Mouse (Mus musculus) forelimb bud, embryonic 11.5 days (tissue): Measurements from ENCODE around the gene Pcbp2.

Source experiments
- DNase-seq: peaks from one replicate; pipeline ENCODE4 v3.0.0-alpha.2; 2012; ENCODE audit warnings: low read depth, low spot score

The Pcbp2 gene

GRCm38 (mm10) chr15:102463666-102464065, 6.7 kb upstream of the Pcbp2 start:
- peak; percentile 24 for DNase-seq

GRCm38 (mm10) chr15:102468675-102469370, 1.5 kb upstream of the Pcbp2 start:
- no peak for DNase-seq

GRCm38 (mm10) chr15:102470605-102471294, 411 bp downstream of the Pcbp2 start:
- DNase-seq = peak; percentile 74

DNA sequence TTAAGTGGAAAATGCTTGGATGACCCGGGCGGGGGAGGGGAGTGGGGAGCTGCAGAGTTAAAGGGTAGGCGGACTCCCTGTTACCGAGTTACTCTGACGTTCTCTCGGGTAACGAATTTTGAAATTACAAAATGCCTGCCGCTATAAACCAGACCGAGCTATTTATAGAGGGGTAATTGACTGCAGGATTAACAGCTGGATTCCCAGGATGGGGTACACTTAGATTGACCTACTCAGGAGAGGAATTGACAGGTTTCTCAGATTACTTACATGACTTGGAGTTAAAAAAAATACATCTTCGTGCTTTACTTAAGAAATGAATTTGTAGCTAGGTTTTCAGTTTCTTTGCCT, 931 bp downstream of the Pcbp2 start:
- no peak for DNase-seq

GRCm38 (mm10) chr15:102471727-102472126, 1.4 kb downstream of the Pcbp2 start:
- no peak for DNase-seq

- DNase-seq = no peak
These were observed 2.9 kb downstream of the Pcbp2 start for GRCm38 (mm10) chr15:102473246-102473645.

DNA sequence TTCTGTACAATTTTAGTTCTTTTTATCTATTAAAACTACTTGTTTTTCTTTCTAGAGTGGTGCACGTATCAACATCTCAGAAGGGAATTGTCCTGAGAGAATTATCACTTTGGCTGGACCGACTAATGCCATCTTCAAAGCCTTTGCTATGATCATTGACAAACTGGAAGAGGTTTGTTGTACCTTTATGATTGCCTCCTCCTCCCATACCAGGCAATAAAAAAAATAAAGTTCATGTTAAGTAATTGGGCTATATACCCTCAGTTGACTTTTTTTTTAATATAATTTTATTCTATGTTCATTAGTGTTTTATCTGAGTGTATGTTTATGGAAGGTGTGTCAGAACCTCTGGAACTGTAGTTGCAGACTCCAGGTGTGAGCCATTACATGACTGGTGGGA, 4.2 kb downstream of the Pcbp2 start:
- no peak for DNase-seq

GRCm38 (mm10) chr15:102483136-102483535, 12.8 kb downstream of the Pcbp2 start:
- no peak for DNase-seq

DNA sequence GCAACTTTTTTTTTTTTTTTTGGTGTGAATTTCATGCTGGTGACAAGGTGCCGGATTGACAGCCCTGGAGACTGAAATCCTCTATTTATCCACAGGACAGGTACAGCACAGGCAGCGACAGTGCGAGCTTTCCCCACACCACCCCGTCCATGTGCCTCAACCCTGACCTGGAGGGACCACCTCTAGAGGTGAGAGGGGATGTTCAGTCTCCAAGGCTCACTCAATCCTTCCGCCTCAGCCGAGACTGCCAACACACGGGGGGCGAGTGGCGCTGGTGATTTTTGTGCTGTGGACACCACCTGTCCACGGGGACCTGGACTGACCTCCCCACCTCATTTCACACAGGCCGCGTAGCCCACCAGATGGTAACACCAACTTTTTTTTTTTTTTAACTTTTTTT, 15.5 kb downstream of the Pcbp2 start:
- DNase-seq = no peak

DNA sequence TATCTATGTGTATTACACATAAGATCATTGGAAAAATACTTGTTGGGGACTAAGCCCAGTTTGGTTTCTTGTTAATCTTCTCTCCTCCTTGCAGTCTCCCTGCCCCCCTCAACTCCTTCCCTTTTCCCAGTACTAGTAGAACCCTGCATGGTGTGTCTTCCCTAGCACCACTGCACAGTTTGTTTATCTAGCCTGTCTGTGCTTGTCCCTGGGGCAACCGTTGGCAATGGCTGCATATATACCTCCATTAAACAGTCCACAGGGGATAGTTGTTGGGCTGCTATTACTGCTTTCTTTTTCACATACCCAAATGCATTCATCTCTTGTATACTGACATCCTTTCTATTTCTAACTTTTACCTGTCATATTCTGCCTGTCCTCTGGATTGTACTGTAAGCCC, 17.3 kb downstream of the Pcbp2 start:
- DNase-seq = no peak

DNA sequence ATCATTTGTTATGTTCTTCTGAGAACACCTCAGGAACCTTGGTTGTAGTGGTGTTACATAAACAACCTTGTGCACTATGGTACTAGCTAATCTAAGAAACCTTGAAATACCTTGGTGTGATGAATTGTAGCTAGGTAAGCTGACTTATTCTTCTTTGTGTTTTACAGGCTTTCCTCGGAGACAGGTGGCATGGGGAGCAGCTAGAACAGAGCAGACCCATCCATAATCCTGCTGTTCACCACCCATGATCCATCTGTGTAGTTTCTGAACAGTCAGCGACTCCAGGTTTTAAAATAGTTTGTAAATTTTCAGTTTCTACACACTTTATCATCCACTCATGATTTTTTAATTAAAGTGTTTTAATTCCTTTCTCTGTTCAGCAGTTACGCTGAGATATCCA, 28.0 kb downstream of the Pcbp2 start:
- no peak for DNase-seq

- no peak for DNase-seq
These were observed 29.0 kb downstream of the Pcbp2 start for GRCm38 (mm10) chr15:102499370-102499769.

DNA sequence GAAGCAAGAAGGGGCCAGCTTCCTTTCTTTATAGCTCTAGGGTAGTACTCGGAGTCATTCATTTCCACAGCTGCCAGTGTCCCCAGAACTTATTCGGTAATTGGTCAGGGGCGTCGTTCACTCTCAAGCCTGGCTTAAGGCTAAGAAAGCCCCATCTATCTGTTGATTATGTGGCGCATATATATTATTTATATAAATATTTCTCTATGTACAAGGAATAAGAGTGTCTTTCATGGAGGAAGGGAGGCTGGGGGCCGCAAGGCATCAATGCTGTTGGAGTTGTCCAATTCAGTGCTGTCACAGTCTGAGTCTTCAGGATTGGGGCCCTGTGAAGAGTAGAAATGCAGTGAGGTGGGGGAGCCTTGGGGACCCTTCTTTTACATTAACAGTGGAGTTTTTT, 29.5 kb downstream of the Pcbp2 start:
- no peak for DNase-seq

DNA sequence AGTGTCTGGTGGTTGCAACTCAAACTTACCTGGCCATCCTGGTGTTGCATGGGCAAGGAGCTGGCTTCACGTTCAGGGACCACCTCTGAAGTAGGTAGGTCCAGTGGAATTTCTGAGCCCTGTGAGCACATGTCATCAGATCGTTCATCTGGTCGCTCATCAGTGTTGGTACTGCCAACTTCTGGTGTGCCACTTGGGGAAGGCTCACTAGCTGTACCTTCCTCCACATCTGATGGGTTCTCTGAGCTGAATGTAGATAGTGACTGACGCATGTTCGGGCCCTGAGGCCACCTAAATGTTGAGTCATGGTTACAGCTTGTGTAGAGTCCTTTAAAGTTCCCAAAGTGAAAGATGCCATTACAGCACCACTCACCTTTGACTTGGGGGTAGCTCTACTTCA, 30.1 kb downstream of the Pcbp2 start:
- no peak for DNase-seq

GRCm38 (mm10) chr15:102501084-102501814, 30.9 kb downstream of the Pcbp2 start:
- no peak for DNase-seq

DNA sequence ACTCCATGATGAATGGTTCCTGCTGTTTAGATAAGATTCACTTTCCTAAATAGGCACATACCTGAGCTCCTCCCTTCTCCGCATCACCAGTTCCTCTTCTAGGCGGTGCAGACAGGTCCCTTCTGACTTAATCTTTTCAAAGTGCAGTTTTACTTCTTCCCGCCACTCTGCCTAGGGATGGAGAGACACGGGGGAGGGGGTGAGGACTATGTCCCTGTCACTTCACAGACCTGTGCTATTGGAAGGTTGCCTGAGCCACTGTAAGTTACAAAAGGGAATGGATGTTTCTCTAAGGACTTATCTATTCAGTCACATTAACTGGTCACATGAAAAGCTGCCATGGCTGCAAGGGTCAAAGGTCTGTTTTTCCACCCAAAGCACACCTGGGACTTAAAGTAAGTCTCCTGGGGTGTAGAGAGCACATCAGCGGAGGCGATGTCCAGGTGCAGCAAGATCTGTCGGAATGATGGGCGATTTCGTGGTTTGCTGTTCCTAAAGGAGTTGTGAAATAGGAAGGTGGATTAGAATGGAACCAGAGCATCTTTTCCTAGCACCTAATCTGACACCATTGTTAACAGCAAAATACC, 32.0 kb downstream of the Pcbp2 start:
- DNase-seq = no peak

- DNase-seq = no peak
These were observed 33.1 kb downstream of the Pcbp2 start, which contains the start of gene Gm10337 for GRCm38 (mm10) chr15:102503447-102503846. Gene Gm10337, plus strand, starts transcription at chr15:102503722.

DNA sequence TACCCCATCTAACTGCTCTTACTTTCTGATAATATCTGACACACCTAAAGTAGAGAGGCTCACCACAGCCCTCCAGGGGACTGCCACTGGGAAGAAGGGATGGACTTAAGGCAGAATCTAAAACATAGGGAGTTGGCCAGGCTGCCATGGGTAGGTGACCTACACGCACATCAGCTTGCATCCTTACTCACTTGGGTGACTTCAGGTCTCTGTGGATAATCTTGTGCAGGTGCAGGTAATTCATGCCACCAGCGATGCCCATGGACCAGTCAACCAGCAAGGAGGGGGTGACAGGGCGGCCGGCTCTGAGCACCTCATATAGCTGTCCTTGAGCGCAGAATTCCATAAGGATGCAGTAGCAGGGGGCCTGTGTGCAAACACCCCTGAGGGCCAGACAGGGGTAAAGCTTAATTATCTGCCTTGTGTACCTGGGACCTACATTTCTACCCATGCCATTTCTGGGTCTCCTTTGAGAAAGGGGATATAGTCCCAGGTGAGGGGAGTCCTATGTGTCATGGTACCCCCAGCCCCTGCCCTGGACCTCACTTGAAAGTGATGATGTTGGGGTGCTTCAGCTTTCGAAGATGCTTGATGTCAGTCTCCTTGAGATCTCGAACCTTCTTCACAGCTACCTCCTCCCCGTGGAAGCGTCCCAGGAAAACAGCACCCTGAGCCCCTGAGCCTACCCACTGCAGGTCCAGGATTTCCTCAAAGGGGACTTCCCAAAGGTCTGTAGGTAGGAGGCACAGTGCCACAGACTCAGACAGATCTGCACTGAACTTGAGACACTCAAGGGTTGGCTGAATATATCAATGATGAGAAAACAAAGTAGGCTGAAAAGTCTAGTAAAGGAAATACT, 33.8 kb downstream of the Pcbp2 start:
- no peak for DNase-seq

DNA sequence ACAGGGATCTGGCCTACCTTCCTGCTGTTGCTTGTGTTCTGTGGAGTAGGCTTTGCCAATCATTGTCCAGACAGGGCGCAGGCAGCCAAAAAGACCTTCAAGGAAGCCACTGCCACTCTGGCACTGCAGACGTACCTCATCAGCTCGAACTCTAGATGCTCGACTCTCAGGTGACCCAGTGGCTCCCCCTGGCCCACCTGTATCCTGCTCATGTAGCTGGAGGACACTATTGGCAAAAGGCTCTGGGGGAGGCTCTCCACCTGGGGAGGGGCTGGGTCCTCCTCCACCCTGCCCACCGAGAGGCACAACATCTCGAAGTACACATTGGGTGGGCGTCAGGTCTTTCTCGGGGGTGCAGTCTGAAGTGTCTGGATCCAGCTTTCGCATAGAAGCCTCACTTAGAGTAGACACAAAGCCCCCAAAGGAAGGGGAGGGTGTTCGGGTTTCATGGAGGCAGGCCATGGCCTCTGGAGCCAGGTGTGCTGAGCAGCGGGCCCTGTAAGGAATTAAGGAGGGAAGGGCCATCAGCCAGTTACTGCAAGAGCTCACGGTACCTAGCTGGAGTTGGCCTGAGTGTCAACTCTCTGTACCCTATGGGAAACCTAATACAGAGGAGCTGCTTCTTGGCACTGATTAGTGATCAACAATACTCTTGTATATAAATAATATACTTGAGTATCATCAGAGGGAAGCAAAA, 34.9 kb downstream of the Pcbp2 start:
- no peak for DNase-seq

GRCm38 (mm10) chr15:102505770-102506463, 35.6 kb downstream of the Pcbp2 start:
- DNase-seq = no peak
